Mouse (Mus musculus): ENCODE measurements around the gene Atg4d.
"Not testable (repeated sequence)": the region's sequence is repeated elsewhere in the genome, so short reads cannot be mapped to it uniquely, and the experiment has no call there.

Gene Atg4d

DNA sequence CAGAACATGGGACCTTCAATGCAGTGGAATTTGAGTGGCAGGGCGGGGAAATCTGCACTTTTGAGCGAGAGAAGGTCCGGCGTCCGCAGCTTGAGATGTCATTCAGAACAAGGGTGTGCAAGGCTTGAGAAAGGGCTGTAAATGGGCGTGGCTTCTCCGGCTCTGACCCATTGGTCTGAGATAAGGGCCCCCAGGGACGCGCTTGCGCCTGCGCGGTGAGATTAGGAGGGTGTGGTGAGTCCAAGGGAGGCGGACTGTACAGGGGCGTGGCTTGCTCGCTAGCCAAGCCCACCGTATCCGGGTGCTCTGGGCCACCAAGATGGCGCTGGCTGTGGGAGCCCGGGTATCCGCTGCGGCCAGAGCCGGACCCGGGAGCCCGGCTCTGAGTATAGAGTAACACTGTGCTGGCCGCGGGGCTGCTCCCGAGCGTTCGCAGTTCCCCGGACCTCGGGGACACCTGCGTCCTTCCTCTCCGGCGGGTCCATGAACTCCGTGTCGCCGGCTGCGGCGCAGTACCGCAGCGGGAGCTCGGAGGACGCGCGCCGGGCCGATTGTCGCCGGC, at the start of gene Atg4d:
Atg4d (plus strand) TSS at position 294 of the 562 bp plus-strand sequence.
- in situ Hi-C loops (cut with MboI, MseI): no loop called here

- in situ Hi-C loops (cut with MboI, MseI): no loop called here
These were observed 48.8 kb upstream of the Atg4d start for GRCm38 (mm10) chr9:21216050-21216841.

DNA sequence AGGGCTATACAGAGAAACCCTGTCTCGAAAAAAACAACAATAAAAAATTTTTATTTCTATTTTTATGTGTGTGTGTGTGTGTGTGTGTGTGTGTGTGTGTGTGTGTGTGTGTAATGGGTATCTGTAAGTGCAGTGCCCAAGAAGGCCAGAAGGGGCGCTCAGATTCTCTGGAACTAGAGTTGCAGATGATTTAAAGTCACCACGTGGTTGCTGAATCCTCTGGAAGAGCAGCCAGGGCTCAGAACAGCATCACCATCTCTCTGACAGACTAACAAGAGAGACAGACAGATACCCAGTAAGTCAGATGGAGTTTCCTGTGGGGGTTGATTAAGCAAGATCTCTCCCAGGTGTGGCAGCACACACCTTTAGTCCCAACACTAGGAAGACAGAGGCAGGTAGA, 45.3 kb upstream of the Atg4d start:
- in situ Hi-C loops (cut with MboI, MseI): no loop called here

- in situ Hi-C loops (cut with MboI, MseI): no loop called here
These were observed 44.4 kb upstream of the Atg4d start for GRCm38 (mm10) chr9:21220490-21221382.

GRCm38 (mm10) chr9:21221383-21221929, 43.6 kb upstream of the Atg4d start:
- in situ Hi-C loops (cut with MboI, MseI): no loop called here

GRCm38 (mm10) chr9:21223490-21223889, 41.6 kb upstream of the Atg4d start:
- in situ Hi-C loops (cut with MboI, MseI): not testable (repeated sequence)

GRCm38 (mm10) chr9:21223906-21224305, 41.2 kb upstream of the Atg4d start:
- in situ Hi-C loops (cut with MboI, MseI): no loop called here

GRCm38 (mm10) chr9:21224576-21225414, 40.3 kb upstream of the Atg4d start:
- in situ Hi-C loops (cut with MboI, MseI): no loop called here

DNA sequence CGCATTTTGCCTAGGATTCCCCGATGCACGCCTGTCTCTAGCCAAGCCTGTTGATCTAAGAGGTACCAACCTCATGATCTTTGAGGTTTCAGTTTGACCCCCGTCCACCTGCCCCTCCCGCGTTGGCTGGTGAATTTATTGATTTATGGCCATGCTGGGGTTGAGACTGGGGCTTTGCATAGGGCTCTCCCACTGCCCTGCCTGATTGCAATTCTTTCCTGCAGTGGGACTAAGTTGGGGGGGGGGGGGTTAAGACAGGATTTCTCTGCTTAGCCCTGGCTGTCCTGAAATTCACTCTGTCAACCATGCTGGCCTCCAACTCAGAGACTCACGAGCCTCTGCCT, 39.7 kb upstream of the Atg4d start:
- in situ Hi-C loops (cut with MboI, MseI): no loop called here

DNA sequence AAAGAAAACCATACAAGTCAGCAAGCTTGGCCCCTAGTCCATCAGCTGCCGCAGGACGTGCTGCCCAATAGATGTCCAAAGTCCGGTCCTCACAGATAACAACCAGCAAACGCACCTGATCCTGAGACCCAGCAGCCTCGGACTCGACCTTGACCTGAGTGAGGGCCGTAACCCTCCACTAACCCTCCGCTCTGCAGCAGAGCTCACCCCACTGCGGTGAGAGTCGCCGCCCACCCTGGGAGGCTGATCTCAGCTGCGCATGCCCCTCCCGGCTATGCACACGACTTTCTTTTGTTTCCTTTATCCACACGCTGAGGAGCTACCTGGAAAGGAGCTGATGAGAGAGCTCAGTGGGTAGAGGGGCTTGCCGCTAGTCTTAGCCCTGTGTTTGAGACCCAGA, 37.8 kb upstream of the Atg4d start:
- in situ Hi-C loops (cut with MboI, MseI): no loop called here

GRCm38 (mm10) chr9:21231551-21231950, 33.5 kb upstream of the Atg4d start:
- in situ Hi-C loops (cut with MboI, MseI): no loop called here

GRCm38 (mm10) chr9:21232867-21233266, 32.2 kb upstream of the Atg4d start:
- in situ Hi-C loops (cut with MboI, MseI): no loop called here

GRCm38 (mm10) chr9:21233366-21233765, 31.7 kb upstream of the Atg4d start:
- in situ Hi-C loops (cut with MboI, MseI): no loop called here

DNA sequence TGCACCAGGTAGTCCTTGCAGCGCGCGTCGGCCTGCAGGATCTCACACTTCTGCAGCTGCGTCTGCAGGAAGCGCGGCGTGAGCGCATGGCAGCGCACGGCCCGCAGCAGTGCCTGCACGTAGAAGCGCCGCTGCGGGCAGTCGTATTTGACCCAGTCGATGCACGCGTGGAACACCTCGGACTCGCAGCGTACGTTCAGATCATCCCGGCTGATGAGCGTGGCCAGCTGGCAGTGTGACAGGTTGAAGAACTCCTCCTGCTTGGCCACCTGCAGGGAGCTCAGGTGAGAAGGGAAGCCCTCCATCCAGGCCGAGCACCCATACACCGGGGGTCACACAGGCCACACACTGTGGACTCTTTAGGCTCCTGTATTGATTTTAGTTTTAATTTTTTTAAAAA, 31.3 kb upstream of the Atg4d start:
- in situ Hi-C loops (cut with MboI, MseI): no loop called here

DNA sequence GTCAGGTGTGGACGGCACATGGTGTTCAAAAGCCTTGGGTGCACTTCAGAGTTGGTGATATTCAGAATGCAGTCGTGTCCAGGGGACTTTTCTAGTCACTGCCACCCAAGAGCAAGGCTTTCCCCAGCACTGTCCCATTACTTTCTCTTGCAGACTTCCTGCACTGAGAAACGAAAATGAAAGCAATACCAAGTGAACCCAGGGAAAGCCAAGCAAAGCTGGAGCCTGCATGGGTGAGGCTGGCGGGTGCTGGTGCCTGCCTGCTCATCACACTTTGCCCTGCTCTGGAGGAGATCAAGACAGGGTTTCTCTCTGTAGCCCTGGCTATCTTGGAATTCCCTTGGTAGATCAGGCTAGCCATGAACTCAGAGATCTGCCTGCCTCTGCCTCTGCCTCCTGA, 29.8 kb upstream of the Atg4d start:
- in situ Hi-C loops (cut with MboI, MseI): no loop called here

- in situ Hi-C loops (cut with MboI, MseI): no loop called here
These were observed 28.1 kb upstream of the Atg4d start for GRCm38 (mm10) chr9:21236991-21237367.

GRCm38 (mm10) chr9:21237368-21238003, 27.6 kb upstream of the Atg4d start:
- in situ Hi-C loops (cut with MboI, MseI): no loop called here

GRCm38 (mm10) chr9:21238004-21238732, 26.9 kb upstream of the Atg4d start:
- in situ Hi-C loops (cut with MboI, MseI): no loop called here

- in situ Hi-C loops (cut with MboI, MseI): no loop called here
These were observed 26.2 kb upstream of the Atg4d start, which contains the start of gene Keap1 for GRCm38 (mm10) chr9:21238733-21239464. TSS of gene Keap1 (minus strand) at chr9:21239361.
